Mouse (Mus musculus) CD8-positive naive resting alpha-beta T cell, adult 2 months (primary cell): Measurements from ENCODE around the gene Stk4.
A peak's percentile ranks its signal among the peaks of the same experiment; 100 is the strongest.

Source experiments
- DNase-seq, 2 experiments: peaks; one replicate each; pipeline ENCODE4 v3.0.0; 2022; ENCODE audit warnings: low read depth in 2 of 2, low spot score in 2 of 2

The Stk4 gene

DNA sequence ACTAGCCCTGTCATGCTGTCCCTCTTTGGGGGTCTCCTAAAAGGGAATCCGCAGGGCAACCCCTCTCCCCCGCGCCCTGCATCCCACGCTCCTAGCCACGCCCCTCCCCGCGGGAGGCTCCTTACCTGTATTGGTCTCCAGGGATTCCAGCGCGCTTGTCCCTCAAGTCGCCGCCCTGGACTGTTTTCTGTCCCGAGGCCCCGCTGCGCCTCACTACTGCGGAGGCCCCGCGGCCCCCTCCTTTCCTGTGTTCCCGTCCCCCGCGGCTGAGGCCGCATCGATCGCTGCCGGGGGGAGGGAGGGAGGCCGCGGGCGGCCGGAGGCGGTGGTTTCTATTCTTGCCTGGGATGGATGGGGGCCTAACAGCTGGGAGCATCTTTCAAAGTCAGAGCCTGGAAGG lies 100.8 kb downstream of the Stk4 start, which contains the start of gene Kcns1:
TSS of gene Kcns1 (minus strand) at position 212 of the 400 bp plus-strand sequence.
- DNase-seq, result no peak

GRCm38 (mm10) chr2:164173394-164173793 lies 103.3 kb downstream of the Stk4 start:
- DNase-seq, result no peak

DNA sequence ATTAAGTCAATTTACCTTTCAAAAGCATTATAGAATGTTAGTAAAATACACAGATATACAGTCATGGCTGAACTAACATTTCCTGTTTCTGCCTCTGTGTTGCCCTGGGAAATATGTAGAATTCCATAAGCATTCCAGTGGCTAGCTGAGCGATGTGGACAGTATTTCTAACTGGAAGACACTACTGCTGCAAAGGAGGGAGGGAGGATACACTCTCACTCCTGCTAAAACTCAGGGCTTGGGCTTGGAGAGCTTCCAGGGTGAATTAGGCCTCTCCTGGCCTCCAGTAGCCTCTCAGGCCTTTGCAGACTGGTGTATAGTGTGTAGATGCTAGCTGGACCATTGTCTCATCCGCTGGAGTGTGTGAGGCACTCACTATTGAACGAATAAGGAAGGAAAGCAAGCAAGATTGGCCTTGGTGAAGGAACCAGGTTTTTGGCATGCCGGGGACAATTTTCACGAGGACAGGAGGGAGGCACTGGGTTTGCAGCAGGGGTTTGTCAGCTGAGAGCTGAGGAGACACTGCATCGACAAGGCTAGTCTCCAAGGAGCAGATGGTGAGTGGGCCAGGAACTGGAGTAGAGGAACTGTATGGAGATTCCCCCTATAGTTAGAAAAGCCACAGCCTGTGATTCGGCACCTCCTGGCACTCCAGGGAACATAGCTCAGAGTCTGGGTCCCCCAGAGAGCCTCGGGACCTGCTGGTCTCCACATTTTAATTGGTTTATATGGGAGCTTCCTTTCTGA lies 104.7 kb downstream of the Stk4 start:
- DNase-seq, result no peak

- no peak for DNase-seq
Observed at GRCm38 (mm10) chr2:164175850-164176249, 105.7 kb downstream of the Stk4 start.

- DNase-seq, result no peak
Observed at GRCm38 (mm10) chr2:164177831-164178230, 107.7 kb downstream of the Stk4 start.

- peak in 1 of 2 experiments; percentile 28 for DNase-seq
Observed at GRCm38 (mm10) chr2:164180124-164180523, 110.0 kb downstream of the Stk4 start.

GRCm38 (mm10) chr2:164180770-164181169 lies 110.6 kb downstream of the Stk4 start:
- DNase-seq, result no peak

- no peak for DNase-seq
Observed at GRCm38 (mm10) chr2:164182692-164183255, 112.7 kb downstream of the Stk4 start, which contains the start of gene Wfdc5. Wfdc5 (minus strand) TSS chr2:164182742.

- DNase-seq, result no peak
Observed at GRCm38 (mm10) chr2:164183340-164183739, 113.2 kb downstream of the Stk4 start.

DNA sequence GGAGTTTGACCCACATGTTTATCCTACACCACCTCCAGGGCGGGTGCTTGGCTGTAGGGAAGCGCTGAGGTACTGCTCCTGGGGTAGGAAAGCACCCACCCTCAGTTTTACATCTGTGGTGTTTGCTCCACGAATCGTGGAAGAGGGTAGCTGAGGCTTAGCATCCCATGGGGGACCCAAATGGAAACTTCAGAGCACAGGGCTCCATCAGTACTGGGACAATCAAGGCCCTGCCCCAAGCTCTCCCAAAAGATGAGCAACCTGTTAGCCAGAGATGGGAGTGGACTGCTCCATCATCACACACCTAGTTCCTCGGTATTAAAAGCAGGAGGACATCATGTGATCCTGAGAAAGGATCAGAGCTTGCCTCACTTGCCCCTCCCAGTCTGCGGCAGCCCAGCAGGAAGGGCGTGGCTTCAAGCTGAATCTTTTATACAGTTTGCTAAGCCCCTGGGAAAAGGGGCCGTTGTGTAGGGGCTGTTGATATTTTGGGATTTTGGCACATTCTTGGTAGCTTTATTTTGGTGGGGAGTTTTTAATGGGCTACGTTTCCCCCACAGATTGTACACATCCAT lies 114.1 kb downstream of the Stk4 start:
- no peak for DNase-seq

DNA sequence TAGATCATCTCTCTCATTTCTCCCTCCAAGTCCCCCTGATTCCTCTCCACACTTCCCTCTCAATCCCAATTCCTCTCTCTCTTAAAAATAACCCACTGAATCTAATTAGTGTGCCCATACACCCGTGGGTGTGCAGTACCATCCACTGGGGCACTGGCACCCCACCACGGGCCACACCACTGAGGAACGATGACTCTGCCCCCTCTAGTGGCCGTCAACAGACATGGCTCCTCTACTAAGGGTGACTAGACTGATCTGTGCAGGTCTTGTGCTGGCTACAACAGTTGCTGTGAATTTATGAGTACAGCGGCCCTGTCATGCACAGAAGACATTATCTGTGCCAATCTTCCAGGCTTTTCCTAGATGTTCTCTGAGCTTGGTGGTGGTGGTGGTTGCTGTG lies 118.6 kb downstream of the Stk4 start:
- DNase-seq, result peak in 1 of 2 experiments; percentile 6

DNA sequence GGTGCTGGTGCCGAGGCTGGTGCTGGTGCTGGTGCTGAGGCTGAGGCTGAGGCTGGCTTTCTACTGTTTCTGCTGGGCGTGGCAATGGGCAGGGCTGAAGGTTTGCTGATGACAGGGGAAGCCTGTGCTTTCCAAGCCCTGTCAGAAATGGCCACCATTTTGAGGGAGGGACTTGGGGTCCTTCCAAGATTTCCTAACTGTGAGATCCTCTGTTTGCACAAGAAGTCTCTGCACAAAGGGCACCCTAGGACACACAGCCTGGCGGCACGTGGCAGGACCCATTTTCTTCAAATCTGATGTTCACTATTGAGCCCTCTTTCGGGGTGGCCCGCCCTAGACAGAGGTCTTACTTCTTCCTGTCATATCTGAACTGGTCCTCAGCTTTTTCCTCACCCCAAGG lies 120.5 kb downstream of the Stk4 start, which contains the start of gene Wfdc12:
TSS of gene Wfdc12 (minus strand) at position 33 of the 400 bp plus-strand sequence.
- no peak for DNase-seq

DNA sequence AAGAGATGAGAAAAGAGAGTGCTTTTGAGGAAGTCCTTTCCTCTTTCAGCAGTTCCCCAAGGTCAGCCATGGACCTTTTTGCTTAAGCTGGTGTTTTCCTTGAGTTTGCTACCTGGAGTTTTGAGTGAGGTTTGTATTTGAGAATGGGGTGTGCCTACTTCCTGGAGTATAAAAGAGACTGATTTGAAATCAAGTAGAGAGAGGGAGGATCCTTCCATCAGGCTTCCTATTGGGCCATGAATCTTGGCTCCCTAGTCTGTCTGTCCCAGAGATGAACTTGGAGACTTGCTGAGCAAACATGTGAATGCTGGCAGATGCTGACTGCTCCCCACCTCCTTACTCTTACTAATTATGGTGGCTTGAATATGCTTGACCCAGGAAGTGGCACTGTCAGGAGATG lies 122.2 kb downstream of the Stk4 start:
- no peak for DNase-seq

GRCm38 (mm10) chr2:164194959-164195630 lies 125.0 kb downstream of the Stk4 start:
- DNase-seq, result no peak

DNA sequence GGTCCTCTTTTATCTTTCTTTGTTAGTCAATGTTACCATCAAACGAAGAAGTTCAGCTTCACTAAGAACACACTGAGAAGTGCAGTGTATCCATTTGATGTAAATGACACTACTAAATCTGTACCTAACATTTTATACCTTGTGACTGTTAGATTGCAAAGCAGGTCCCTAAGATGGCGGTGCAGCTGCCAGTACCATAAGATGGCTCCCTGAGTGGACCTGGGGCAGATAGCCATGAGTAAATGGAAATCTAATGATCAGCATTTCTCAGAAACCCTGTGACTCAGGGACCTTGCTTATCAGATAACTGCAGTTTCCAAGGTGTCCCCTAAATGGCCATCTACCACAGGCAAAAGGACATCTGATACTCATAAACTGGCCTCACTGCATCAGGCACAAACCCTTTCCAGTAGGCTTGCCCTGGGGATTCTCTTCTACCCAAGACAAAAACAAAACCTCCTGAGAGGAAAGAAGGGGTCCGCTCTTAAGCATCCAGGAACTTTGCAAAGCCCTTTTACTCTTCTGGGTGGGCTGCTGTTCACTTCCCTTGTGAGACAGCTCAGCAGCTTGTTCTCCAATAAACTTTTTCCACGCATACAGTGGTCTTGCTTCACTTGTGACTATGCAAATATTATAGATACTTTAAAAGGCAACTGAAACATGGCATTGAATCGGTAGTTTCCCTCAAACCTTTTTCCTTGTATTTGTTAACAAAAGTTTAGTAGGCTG lies 126.0 kb downstream of the Stk4 start:
- DNase-seq, result no peak

DNA sequence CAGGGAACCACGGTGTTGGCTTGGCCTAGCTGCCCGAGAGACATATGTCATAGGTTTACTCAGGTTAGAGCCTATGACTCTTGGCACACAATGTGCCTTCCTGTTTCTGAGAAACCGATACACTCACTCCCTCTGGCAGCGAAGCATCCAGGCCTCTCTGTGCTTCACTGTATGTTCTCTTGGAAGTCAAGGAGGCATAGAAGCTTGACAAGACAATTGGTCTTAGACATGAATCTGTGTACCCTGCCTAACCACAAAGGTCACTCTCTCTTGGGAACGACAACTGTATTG lies 126.5 kb downstream of the Stk4 start:
- no peak for DNase-seq

DNA sequence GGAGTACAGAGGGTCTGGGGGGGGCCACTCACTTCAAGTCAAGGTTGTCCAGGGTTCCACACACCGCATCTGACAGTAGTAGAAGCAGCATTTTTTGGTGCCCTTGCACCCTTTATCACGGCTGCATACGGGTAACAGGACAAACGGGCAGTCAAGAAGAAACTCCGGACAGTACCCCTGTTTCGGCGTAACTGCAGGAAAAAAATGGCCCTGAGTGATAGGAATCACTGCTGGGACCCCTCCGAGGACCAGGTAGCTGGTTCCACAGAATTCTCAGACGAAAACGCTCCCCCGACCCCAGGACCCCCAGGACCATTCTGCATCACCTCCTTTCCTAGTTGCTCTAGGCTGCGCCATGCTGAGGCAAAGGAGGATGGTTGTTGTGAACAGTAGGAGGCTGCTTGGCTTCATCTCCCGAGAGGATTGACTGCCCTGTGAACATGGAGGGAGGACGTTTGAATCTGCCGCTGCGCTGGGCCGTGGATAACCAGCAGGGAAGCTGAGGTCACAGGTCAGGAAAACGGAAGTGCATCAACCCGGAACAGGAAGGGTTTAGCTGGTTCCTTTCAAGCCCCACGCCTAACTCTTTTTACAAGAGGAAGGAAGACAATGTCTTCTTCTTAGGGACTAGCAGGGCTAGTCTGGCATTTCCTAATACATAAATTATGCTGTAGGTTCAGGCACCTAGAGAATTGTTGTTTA lies 129.7 kb downstream of the Stk4 start, which contains the start of gene Wfdc15a:
TSS of gene Wfdc15a (minus strand) at position 505 of the 702 bp plus-strand sequence.
- no peak for DNase-seq
